Mouse (Mus musculus): ENCODE measurements at regions not wholly inside any gene's neighbourhood (a gene's known extent, or its start where the extent isn't known, plus 50 kb on each side); places are given as distances from the start of the nearest gene placed in this dataset.

DNA sequence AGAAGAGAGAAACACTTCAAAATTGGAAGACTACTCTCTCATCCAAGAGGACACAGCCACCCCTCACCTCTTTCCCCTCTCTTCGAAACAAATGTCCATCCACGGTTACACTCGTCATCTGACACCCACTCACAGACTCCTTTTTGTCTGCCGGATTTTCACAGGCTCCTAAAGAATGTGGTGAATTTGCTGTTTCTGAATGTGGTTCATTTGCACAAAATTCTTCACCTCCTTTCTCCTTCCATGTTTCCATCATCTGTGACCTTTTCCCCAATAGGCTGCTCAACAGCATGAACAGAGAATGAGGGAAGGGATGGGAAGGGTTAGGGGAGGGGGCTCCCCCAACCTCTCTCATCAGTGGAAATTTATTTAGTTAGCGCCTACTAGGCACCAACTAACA, 122.4 kb downstream of the Nuak1 start:
- TF ChIP-seq CTCF (IDR thresholded peaks at IDR 0.05; ENCODE audit: low read depth, low read length) (no peak), POLR2AphosphoS5 (IDR thresholded peaks at IDR 0.05; ENCODE audit: insufficient replicate concordance, low read depth, low read length) (no peak), GATA1 (IDR thresholded peaks at IDR 0.05; ENCODE audit: borderline replicate concordance, low read length) (no peak)

Measured in G1E (cell line).